Mouse (Mus musculus): ENCODE results near the gene Ccdc74a. TPM values are rescaled to one million over a fixed set of nuclear protein-coding genes. Genes with fewer than 3 reads are reported as not detected.

Ccdc74a gene
- polyA plus RNA-seq, 1 experiment from 2014 or later: 3.5 TPM

DNA sequence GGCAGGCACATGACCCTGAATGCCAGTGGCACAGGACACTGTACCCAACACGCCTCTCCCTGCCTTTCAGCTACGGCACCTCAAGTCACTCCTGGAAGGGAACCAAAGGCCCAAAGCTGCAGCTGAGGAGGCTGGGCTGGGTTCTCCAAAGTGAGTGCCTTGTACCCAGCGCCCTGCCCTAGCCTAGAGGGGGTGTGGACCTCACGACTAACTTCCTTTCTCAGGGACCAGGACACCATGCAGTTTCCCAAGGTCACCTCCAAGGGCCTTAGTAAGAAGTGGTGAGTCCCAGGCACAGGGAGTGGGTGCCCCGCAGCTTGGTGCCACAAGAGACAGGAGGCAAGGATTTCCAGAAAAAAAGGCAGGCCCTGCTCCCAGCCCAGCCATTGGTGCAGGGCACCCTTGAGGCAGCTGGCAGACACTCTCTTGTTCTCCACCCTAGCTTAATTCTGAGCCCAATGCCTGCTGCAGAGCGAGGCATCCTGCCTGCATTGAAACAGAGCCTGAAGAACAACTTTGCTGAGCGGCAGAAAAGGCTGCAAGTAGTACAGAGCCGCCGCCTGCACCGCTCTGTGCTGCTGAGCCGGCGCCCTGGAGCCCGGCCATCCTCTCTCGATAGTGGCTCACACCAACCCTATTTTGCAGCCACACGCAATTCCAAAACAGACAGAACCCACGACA is 3.8 kb downstream of the Ccdc74a start:
- Histone ChIP-seq H3K9ac (ENCODE audit: low read length) (no peak overlapping the region), H3K9me3 (ENCODE audit: control insufficient read depth, low read length) (no peaks in the 10 kb centered on the region), H3K36me3 (ENCODE audit: control insufficient read depth, insufficient read depth, low read length) (peaks cover 19% of the 10 kb centered on the region), H3K4me2 (ENCODE audit: low read depth) (no peak overlapping the region), H3K27ac (ENCODE audit: low read depth, low read length) (no peak overlapping the region), H3K4me1 (ENCODE audit: control insufficient read depth, insufficient read depth, low read length) (no peaks in the 10 kb centered on the region), H3K27me3 (ENCODE audit: control insufficient read depth, insufficient read depth, low read length) (no peaks in the 10 kb centered on the region), H3K4me3 (ENCODE audit: low read depth, low read length) (no peak overlapping the region)
- DNase-seq (ENCODE audit: low spot score) (no peak), ATAC-seq (ENCODE audit: insufficient read depth, low FRiP score, low TSS enrichment) (no peak)
- WGBS: 90% methylated on average over 16 of the region's 16 CpGs

DNA sequence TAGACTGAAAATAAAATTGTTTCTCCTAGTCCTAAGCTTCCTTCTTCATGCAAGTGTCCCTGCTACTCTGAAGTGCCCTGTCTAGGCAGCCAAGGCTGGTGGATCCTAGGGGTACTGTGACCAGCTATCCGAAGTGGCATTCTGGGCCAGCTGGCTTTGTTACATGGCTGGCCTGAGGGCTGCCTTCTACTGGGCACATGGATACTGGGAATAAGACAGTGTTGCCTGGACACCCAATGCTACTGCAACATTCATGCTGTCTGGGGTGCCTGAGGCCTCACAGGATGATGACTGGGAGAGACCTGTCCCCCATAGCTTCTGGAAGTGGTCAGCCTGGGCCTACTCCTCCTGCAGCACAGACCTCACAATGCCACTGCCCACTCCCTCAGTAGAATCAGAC is 4.4 kb downstream of the Ccdc74a start:
- Histone ChIP-seq H3K36me3 (ENCODE audit: control insufficient read depth, insufficient read depth, low read length) (peaks cover 19% of the 10 kb centered on the region), H3K27ac (ENCODE audit: low read depth, low read length) (no peak overlapping the region), H3K4me1 (ENCODE audit: control insufficient read depth, insufficient read depth, low read length) (no peaks in the 10 kb centered on the region), H3K9ac (ENCODE audit: low read length) (no peak overlapping the region), H3K4me3 (ENCODE audit: low read depth, low read length) (no peak overlapping the region), H3K27me3 (ENCODE audit: control insufficient read depth, insufficient read depth, low read length) (no peaks in the 10 kb centered on the region), H3K4me2 (ENCODE audit: low read depth) (no peak overlapping the region), H3K9me3 (ENCODE audit: control insufficient read depth, low read length) (no peaks in the 10 kb centered on the region)
- 100% methylated on average over 1 of the region's 1 CpGs for WGBS
- DNase-seq (ENCODE audit: low spot score) (no peak), ATAC-seq (ENCODE audit: insufficient read depth, low FRiP score, low TSS enrichment) (no peak)

GRCm38 (mm10) chr16:17652607-17653006 is 6.3 kb downstream of the Ccdc74a start:
- Histone ChIP-seq H3K27me3 (ENCODE audit: control insufficient read depth, insufficient read depth, low read length) (no peaks in the 10 kb centered on the region), H3K4me1 (ENCODE audit: control insufficient read depth, insufficient read depth, low read length) (no peaks in the 10 kb centered on the region), H3K4me3 (ENCODE audit: low read depth, low read length) (no peak overlapping the region), H3K36me3 (ENCODE audit: control insufficient read depth, insufficient read depth, low read length) (peaks cover 22% of the 10 kb centered on the region), H3K27ac (ENCODE audit: low read depth, low read length) (no peak overlapping the region), H3K4me2 (ENCODE audit: low read depth) (no peak overlapping the region), H3K9ac (ENCODE audit: low read length) (no peak overlapping the region), H3K9me3 (ENCODE audit: control insufficient read depth, low read length) (no peaks in the 10 kb centered on the region)
- ATAC-seq (ENCODE audit: insufficient read depth, low FRiP score, low TSS enrichment) (no peak), DNase-seq (ENCODE audit: low spot score) (no peak)
- 94% methylated on average over 4 of the region's 4 CpGs for WGBS

DNA sequence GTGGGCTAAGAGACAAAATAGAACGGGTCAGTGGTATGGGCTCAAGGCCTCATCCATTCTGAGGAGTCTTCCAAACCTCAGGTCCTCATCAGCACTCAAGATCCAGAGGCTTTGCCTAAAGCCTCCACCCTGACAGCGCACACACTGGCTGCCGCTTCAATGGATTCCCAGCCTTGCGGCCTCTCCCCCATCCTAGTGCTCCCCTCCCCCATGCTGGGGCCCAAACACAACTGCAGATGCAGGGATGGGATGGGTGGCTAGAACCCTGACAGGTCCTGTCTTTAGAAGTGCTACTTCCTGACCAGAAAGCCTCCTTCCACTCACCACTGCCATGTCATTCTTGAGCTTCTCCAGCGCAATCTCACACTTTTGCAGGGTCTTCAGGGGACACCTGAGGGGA is 7.3 kb downstream of the Ccdc74a start:
- Histone ChIP-seq H3K27me3 (ENCODE audit: control insufficient read depth, insufficient read depth, low read length) (no peaks in the 10 kb centered on the region), H3K36me3 (ENCODE audit: control insufficient read depth, insufficient read depth, low read length) (peaks cover 24% of the 10 kb centered on the region), H3K4me2 (ENCODE audit: low read depth) (no peak overlapping the region), H3K4me3 (ENCODE audit: low read depth, low read length) (no peak overlapping the region), H3K9me3 (ENCODE audit: control insufficient read depth, low read length) (no peaks in the 10 kb centered on the region), H3K27ac (ENCODE audit: low read depth, low read length) (no peak overlapping the region), H3K9ac (ENCODE audit: low read length) (no peak overlapping the region), H3K4me1 (ENCODE audit: control insufficient read depth, insufficient read depth, low read length) (no peaks in the 10 kb centered on the region)
- WGBS: 92% methylated on average over 5 of the region's 5 CpGs
- no peak for ATAC-seq (ENCODE audit: insufficient read depth, low FRiP score, low TSS enrichment)
- no peak for DNase-seq (ENCODE audit: low spot score)

- Histone ChIP-seq H3K36me3 (ENCODE audit: control insufficient read depth, insufficient read depth, low read length) (peaks cover 24% of the 10 kb centered on the region), H3K4me3 (ENCODE audit: low read depth, low read length) (no peak overlapping the region), H3K27me3 (ENCODE audit: control insufficient read depth, insufficient read depth, low read length) (no peaks in the 10 kb centered on the region), H3K9ac (ENCODE audit: low read length) (no peak overlapping the region), H3K4me1 (ENCODE audit: control insufficient read depth, insufficient read depth, low read length) (no peaks in the 10 kb centered on the region), H3K27ac (ENCODE audit: low read depth, low read length) (no peak overlapping the region), H3K9me3 (ENCODE audit: control insufficient read depth, low read length) (no peaks in the 10 kb centered on the region), H3K4me2 (ENCODE audit: low read depth) (no peak overlapping the region)
- 89% methylated on average over 4 of the region's 4 CpGs for WGBS
- no peak for DNase-seq (ENCODE audit: low spot score)
- ATAC-seq (ENCODE audit: insufficient read depth, low FRiP score, low TSS enrichment): no peak
These were observed 8.0 kb downstream of the Ccdc74a start for GRCm38 (mm10) chr16:17654188-17654795.

GRCm38 (mm10) chr16:17656212-17656871 is 10.1 kb downstream of the Ccdc74a start:
- Histone ChIP-seq H3K4me1 (ENCODE audit: control insufficient read depth, insufficient read depth, low read length) (no peaks in the 10 kb centered on the region), H3K27ac (ENCODE audit: low read depth, low read length) (no peak overlapping the region), H3K4me3 (ENCODE audit: low read depth, low read length) (no peak overlapping the region), H3K27me3 (ENCODE audit: control insufficient read depth, insufficient read depth, low read length) (no peaks in the 10 kb centered on the region), H3K9me3 (ENCODE audit: control insufficient read depth, low read length) (no peaks in the 10 kb centered on the region), H3K4me2 (ENCODE audit: low read depth) (no peak overlapping the region), H3K36me3 (ENCODE audit: control insufficient read depth, insufficient read depth, low read length) (peaks cover 25% of the 10 kb centered on the region), H3K9ac (ENCODE audit: low read length) (no peak overlapping the region)
- WGBS: 92% methylated on average over 5 of the region's 5 CpGs
- no peak for DNase-seq (ENCODE audit: low spot score)
- ATAC-seq (ENCODE audit: insufficient read depth, low FRiP score, low TSS enrichment): no peak

GRCm38 (mm10) chr16:17665568-17665967 is 19.3 kb downstream of the Ccdc74a start:
- H3K4me1 ChIP-seq (ENCODE audit: control insufficient read depth, insufficient read depth, low read length): no peaks in the 10 kb centered on the region
- no peak overlapping the region for H3K27ac ChIP-seq (ENCODE audit: low read depth, low read length)
- no peak for DNase-seq (ENCODE audit: low spot score)
- H3K4me3 ChIP-seq (ENCODE audit: low read depth, low read length): no peak overlapping the region
- no peak for ATAC-seq (ENCODE audit: insufficient read depth, low FRiP score, low TSS enrichment)
- no peaks in the 10 kb centered on the region for H3K9me3 ChIP-seq (ENCODE audit: control insufficient read depth, low read length)
- no peaks in the 10 kb centered on the region for H3K27me3 ChIP-seq (ENCODE audit: control insufficient read depth, insufficient read depth, low read length)
- H3K9ac ChIP-seq (ENCODE audit: low read length): no peak overlapping the region
- peaks cover 9% of the 10 kb centered on the region for H3K36me3 ChIP-seq (ENCODE audit: control insufficient read depth, insufficient read depth, low read length)
- no peak overlapping the region for H3K4me2 ChIP-seq (ENCODE audit: low read depth)

- DNase-seq (ENCODE audit: low spot score) (no peak), ATAC-seq (ENCODE audit: insufficient read depth, low FRiP score, low TSS enrichment) (no peak)
- Histone ChIP-seq H3K36me3 (ENCODE audit: control insufficient read depth, insufficient read depth, low read length) (peaks cover 11% of the 10 kb centered on the region), H3K4me1 (ENCODE audit: control insufficient read depth, insufficient read depth, low read length) (no peaks in the 10 kb centered on the region), H3K9me3 (ENCODE audit: control insufficient read depth, low read length) (no peaks in the 10 kb centered on the region), H3K9ac (ENCODE audit: low read length) (no peak overlapping the region), H3K4me2 (ENCODE audit: low read depth) (no peak overlapping the region), H3K27me3 (ENCODE audit: control insufficient read depth, insufficient read depth, low read length) (no peaks in the 10 kb centered on the region), H3K27ac (ENCODE audit: low read depth, low read length) (no peak overlapping the region), H3K4me3 (ENCODE audit: low read depth, low read length) (no peak overlapping the region)
These were observed 23.6 kb downstream of the Ccdc74a start for GRCm38 (mm10) chr16:17669886-17670285.

DNA sequence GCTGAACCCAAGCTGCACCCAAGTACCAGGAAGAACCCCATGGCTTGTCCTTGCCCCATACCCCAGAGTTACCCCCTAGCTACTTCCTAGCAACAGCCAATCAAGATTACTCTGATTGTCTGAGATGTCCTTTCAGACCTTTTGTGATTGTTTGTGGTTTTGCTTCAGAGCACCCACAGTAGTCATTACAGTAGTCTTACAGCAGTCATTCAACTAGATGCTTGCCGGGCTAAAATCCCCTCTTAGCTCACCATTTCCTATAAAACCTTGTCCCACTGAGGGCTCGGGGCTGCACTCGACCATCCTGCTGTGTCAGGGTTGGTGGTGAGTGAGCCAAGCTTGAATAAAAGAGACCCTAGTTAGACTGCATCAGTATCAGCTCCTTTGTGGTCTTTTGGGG is 48.6 kb downstream of the Ccdc74a start:
- H3K4me3 ChIP-seq (ENCODE audit: low read depth, low read length): no peak overlapping the region
- ATAC-seq (ENCODE audit: insufficient read depth, low FRiP score, low TSS enrichment) (no peak), DNase-seq (ENCODE audit: low spot score) (no peak)
- H3K9ac ChIP-seq (ENCODE audit: low read length): no peak overlapping the region
- H3K4me2 ChIP-seq (ENCODE audit: low read depth): no peak overlapping the region
- H3K9me3 ChIP-seq (ENCODE audit: control insufficient read depth, low read length): no peaks in the 10 kb centered on the region
- no peaks in the 10 kb centered on the region for H3K27me3 ChIP-seq (ENCODE audit: control insufficient read depth, insufficient read depth, low read length)
- H3K4me1 ChIP-seq (ENCODE audit: control insufficient read depth, insufficient read depth, low read length): no peaks in the 10 kb centered on the region
- WGBS: 91% methylated on average over 3 of the region's 3 CpGs
- no peak overlapping the region for H3K27ac ChIP-seq (ENCODE audit: low read depth, low read length)
- peaks cover 6% of the 10 kb centered on the region for H3K36me3 ChIP-seq (ENCODE audit: control insufficient read depth, insufficient read depth, low read length)
